Mouse (Mus musculus) heart, postnatal 36 days (tissue): ENCODE results near the gene Acer2. TPM values are rescaled to one million over a fixed set of nuclear protein-coding genes. Genes with fewer than 3 reads are reported as not detected.

Experiments used
- DNase-seq, 2 experiments: peaks; one replicate each; pipeline ENCODE4 v3.0.0; 2021 to 2022
- intact Hi-C: fragments of 180-260 bp; cut with DNase I; formaldehyde crosslinking; loops from one replicate; pipeline ENCODE4 v1.15.1; 2025
- total RNA-seq, 2 experiments: library from RNA; stranded (reverse); gene quantifications; 2 replicates each; pipeline ENCODE4 v1.2.3; 2021

Acer2 gene
- total RNA-seq, 2 experiments from 2014 or later: 17.0 to 21.1 TPM

DNA sequence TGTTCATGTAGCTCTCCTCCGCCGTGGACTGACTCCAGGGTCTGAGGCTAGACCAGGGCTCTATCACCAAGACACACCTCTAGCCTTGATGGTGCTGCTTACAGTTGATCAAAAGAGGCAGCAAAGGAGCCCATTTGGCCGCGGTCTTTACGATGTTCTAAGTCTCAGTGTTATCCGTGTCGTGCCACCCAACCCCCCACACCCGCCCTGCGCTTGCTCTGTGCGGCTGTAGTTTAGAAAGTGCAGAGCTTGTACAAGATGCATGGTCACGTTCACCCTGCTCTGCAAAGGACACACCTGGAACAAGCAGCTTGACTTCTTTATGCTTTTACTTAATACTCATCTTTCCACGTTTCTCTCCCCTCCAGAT is 11.6 kb downstream of the Acer2 start:
- intact Hi-C loops: loop anchor here (1.0 to 2.0 kb wide), 2 partner anchors 13 to 39 kb away; no protein-coding TSS in a partner anchor
- no peak for DNase-seq

DNA sequence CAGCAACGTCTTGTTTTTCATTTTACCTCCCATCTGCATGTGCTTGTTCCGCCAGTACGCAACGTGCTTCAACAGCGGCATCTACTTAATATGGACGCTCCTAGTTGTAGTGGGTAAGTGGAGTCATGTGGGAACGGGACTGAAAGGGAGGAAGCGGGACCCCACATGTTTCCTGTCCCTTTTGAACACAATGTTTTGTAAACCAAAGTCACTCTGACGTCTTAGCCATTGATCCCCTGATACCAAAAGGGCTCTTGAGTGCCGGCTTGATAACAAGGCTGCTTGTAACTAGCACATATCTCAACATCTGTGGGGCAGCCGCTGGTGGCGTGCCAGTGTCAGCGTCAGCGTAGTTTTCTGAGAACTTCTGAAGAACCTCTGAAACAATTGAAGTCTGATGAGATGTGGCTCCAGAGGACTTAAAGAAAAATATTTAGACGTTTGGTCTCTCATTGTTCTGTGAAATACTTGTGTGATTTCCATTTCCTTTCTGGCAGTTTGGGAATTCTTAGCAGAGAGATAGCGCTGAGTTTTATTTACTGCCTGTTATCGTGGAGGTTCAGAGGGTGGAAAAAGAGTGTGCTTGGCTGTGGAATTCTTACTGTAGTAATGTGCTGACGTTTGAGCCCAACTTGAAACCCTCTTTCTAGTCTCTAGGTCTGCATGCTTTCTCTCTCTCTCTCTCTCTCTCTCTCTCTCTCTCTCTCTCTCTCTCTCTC is 12.1 kb downstream of the Acer2 start:
- peak; percentile 66 to 68 for DNase-seq
- intact Hi-C loops: no loop called here

DNA sequence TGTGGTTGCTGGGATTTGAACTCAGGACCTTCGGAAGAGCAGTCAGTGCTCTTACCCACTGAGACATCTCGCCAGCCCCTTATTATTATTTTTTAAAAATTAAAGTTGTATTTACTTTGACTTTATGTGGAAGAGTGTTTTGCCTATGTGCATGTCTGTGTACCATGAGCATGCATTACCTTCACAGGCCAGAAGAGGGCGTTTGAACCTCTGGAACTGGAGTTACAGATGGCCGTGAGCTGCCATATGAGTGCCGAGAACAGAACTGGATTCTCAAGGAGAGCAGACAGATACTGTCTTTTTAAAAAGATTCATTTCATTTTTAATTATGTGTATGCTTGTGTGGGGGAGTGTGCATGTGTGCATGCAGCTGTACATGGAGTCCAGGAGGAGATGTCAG is 13.7 kb downstream of the Acer2 start:
- no peak for DNase-seq
- intact Hi-C loops: no loop called here

GRCm38 (mm10) chr4:86897411-86897810 is 23.2 kb downstream of the Acer2 start:
- intact Hi-C loops: no loop called here
- peak in 1 of 2 experiments; percentile 45 for DNase-seq

- DNase-seq: peak; percentile 61 to 65
- intact Hi-C loops: loop anchor here (2.0 kb wide), 2 partner anchors 14 to 26 kb away; no protein-coding TSS in a partner anchor
These were observed 24.7 kb downstream of the Acer2 start for GRCm38 (mm10) chr4:86898791-86899474.

DNA sequence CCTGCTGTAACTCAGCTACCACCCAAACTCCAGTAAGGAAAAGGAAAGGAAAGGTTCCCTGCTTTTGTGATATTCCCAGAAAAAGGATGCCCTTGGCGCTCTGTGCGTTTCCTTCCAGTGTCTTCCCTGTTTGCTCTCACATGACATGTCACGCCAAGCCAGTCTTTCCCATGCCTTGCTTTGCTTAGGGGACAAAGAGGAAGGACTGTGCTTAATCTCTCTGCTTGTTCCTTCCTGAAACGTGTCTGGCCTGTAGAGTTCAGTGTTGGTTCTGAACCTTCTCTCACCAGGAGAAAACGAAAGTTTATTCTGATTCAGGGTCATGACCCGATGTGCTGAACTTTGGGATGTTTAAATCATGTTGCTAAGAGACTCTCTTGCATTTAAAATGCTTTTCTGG is 28.2 kb downstream of the Acer2 start:
- intact Hi-C loops: no loop called here
- DNase-seq: peak; percentile 37 to 38

DNA sequence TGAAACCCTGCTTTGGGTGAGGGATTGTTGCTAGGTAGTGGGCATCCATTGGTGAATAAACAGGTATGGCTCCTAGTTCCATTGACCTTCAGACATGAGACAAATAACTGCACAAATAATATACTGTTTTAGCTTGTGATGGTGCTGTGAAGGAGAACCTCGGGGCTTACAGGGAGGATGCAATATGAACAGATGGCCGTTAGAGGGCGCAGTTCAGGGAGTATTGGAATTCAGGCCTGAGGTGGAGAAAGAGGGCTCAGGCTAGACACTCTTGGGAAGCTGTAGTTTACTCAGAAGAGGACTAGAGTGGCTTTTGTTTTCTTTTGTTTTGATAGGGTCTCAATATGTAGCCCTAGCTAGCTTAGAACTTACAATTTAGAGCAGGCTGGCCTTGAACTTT is 30.8 kb downstream of the Acer2 start:
- no peak for DNase-seq
- intact Hi-C loops: no loop called here

- intact Hi-C loops: no loop called here
- DNase-seq: no peak
These were observed 31.7 kb downstream of the Acer2 start for GRCm38 (mm10) chr4:86905869-86906268.

DNA sequence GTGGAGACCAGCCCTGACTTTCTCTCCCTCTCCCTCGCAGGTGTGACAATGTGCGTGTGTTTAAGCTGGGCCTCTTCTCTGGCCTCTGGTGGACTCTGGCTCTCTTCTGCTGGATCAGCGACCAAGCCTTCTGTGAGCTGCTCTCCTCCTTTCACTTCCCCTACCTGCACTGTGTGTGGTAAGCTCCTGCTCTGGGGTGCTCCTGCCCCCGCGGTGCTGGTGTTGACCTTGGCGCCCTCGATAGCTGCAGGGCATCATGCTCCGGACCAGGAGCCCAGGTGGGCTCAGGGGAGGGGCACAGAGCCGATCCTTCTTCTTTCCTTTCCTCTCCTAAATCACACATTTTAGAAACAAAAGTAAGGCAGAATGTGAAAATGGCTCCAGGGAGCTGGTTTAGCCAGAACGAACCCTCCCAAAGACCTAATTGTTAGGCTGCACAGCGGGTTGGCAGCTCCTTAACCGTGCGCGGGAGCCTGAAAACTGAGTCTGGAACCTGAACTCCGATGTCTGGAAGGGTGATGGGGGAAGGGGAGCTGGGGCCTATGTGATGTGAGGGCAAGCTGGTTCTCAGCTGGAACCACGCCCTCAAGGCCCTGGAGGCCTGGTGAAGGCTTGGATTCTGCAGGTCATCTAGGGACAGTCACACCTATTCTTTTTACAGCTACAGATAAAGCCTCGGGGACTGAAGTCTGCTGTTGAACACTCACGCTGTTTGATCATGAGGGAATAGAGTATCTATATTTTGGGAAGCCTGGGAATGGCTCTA is 37.6 kb downstream of the Acer2 start:
- intact Hi-C loops: no loop called here
- DNase-seq: no peak

DNA sequence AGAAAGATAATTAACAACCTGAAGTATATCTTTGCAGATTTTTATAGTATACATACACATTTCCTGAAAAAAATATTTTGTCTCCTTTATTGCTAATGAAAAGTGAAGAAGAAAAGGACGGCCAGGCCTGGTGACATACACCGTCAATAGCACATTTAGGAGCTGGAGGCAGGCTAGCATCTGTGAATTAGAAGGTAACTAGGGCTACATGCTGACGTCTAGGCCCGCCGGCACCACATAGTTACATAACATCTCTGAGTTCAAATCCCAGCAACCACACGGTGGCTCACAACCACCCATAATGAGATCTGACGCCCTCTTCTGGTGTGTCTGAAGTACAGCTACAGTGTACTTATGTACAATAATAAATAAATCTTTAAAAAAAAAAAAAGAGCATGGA is 38.6 kb downstream of the Acer2 start:
- intact Hi-C loops: no loop called here
- no peak for DNase-seq

- intact Hi-C loops: no loop called here
- no peak for DNase-seq
These were observed 41.9 kb downstream of the Acer2 start for GRCm38 (mm10) chr4:86916062-86916461.

DNA sequence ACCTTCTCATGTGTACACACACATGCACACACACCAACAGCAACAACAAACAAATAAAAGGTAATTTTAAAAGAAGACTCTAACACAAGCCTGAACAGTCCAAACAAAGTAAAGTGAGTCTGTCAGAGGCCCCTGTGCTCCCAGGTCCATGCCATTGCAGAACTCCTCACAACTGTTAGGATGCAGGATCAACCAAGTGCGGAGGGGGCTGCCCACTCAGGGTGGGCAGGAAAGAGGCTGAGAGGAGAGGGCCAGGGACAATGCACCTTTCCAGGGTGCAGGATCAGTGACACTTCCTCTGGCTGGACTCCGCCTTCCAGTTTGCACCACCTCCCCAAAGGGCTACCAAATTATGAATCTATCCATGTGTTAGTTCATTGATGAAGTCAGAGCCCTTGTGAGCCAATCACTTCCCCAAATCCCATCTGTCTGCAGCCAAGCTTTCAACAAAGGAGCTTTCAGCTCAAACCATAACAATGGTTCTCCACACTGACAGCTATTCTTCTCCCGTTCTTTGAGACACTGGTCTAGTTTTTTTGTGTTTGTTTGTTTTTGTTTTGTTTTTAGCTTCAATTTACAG is 49.4 kb downstream of the Acer2 start:
- intact Hi-C loops: loop anchor here (1.0 to 2.0 kb wide), 4 partner anchors 25 to 113 kb away; partner anchors contain the start of gene Rps6
- DNase-seq: no peak

DNA sequence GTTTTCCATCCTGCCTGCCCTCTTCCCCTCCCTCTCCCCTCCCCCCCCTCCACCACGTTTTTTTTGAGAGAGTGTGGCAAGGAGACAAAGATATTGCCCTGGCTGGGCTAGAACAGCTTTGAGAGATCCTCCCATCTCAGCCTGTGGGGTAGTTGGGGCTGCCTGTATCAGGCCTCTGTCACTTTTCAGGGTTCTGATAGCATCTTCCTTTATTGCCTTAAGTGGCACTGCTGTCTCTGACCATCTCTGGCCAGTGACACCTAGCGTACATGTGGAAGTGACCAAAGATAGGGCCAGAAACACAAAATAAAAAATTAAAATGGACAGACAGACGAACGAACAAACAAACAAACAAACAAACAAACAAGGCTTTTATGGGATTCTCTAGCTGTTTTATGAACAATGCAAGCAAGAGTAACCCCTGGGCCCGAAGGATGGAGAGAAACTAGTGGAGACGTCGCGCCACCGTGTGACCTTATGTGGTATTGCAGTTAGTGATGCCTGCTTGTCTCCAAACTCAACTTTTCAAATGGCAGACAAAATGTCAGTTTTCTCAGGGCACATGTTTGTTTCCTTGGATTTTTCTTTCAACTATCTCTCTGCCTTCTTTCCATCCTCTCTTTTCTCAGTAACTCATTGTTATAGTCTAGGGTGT is 50.7 kb downstream of the Acer2 start:
- intact Hi-C loops: loop anchor here (1.0 to 5.0 kb wide), 5 partner anchors 26 to 114 kb away; partner anchors contain the start of gene Rps6
- peak; percentile 78 to 88 for DNase-seq

GRCm38 (mm10) chr4:86926997-86927396 is 52.8 kb downstream of the Acer2 start:
- DNase-seq: no peak
- intact Hi-C loops: loop anchor here (5.0 kb wide), 1 partner anchor 100 kb away; no protein-coding TSS in a partner anchor

- intact Hi-C loops: no loop called here
- DNase-seq: no peak
These were observed 56.0 kb downstream of the Acer2 start for GRCm38 (mm10) chr4:86930101-86930635.

GRCm38 (mm10) chr4:86930636-86931456 is 56.6 kb downstream of the Acer2 start:
- intact Hi-C loops: no loop called here
- no peak for DNase-seq

DNA sequence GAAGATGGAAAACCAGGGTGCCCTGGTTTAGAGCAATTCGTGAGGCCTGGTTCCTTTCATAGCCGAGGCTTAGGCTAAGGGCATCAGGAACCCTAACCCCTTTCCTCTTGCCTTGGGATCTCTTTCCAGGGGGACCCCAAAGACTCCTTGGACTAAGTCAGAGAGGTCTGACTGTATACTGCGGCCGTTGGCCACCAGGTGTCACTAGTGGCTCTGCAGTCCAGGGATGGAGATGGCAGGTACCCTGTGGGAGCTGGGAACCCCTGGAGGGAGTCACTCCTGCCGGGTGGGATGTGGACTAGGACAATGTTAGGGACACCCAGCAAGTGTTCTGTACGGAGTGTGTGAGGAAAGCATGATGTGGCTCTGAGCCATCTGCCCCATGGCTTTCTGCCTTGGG is 58.8 kb downstream of the Acer2 start:
- intact Hi-C loops: no loop called here
- no peak for DNase-seq

GRCm38 (mm10) chr4:86936217-86936616 is 62.0 kb downstream of the Acer2 start:
- DNase-seq: no peak
- intact Hi-C loops: no loop called here

DNA sequence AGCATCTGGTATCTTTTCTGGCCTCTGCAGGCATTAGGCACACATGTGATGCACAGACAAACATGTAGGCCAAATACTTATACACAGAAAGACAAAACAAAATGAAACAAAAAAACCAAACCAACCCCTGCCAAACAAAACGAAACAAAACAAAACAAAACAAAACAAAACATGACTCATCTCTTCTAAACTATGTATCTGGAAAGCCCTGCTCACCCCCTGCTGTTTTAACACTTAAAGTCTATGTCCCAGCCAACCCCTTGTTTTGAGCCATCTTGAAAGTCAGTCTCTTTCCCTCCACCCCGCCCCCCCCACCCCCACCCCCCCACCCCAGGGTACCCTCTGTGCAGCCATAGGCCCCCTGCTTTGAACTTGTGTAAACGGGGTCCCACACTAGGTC is 62.5 kb downstream of the Acer2 start:
- no peak for DNase-seq
- intact Hi-C loops: no loop called here
